Mouse (Mus musculus) brain, embryonic 14.5 days (tissue): ENCODE measurements around the gene Celf2. TPM values are rescaled to one million over a fixed set of nuclear protein-coding genes. Genes with fewer than 3 reads are reported as not detected.
A peak's percentile ranks its signal among the peaks of the same experiment; 100 is the strongest.
"Not testable (repeated sequence)": the region's sequence is repeated elsewhere in the genome, so short reads cannot be mapped to it uniquely, and the experiment has no call there.

Source experiments
- DNase-seq: peaks from one replicate; pipeline ENCODE4 v3.0.0-alpha.2; 2011; ENCODE audit warnings: low read depth
- CTCF ChIP-seq: fragments of 200-500 bp; IDR thresholded peaks from 2 replicates; pipeline ENCODE4 v1.5.1; 2012; ENCODE audit warnings: inconsistent platforms, mild to moderate bottlenecking, moderate library complexity, borderline replicate concordance; ENCODE audit not compliant: insufficient read depth, insufficient read length; ENCODE audit errors: extremely low read depth
- POLR2A ChIP-seq: fragments of 200-500 bp; IDR thresholded peaks from 2 replicates; pipeline ENCODE4 v1.6.1; 2012; ENCODE audit warnings: mild to moderate bottlenecking, inconsistent platforms, borderline replicate concordance; ENCODE audit not compliant: poor library complexity, insufficient read depth, insufficient read length, severe bottlenecking; ENCODE audit errors: extremely low read depth
- polyA plus RNA-seq: library from polyadenylated mRNA; depleted of rRNA; stranded (reverse); fragments of >200 nt; gene quantifications from 2 replicates; pipeline ENCODE4 v1.2.3, GENCODE M21; 2012

Celf2 gene
- polyA plus RNA-seq, 1 experiment = 161 TPM

DNA sequence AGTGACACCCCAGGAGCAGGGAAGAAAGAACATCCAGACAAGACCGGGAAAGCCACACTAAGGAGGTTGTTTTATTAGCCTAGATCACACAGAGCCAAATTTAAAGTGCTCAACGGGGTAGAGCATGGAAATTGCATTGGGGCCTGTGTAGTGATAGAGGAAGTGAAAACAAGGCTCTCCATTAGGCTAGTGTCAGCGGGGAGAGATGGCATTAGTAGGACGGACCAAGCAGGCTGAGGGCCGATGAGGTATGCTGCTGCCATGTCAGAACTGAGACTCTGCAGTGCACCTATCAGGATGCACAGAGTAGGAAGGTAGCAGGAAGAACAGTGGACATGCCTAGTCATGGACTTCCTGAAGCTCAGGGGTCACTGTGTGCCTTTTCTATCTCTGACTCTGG is 929.3 kb downstream of the Celf2 start:
- TF ChIP-seq POLR2A = no peak
- no peak for TF ChIP-seq CTCF
- DNase-seq = no peak

DNA sequence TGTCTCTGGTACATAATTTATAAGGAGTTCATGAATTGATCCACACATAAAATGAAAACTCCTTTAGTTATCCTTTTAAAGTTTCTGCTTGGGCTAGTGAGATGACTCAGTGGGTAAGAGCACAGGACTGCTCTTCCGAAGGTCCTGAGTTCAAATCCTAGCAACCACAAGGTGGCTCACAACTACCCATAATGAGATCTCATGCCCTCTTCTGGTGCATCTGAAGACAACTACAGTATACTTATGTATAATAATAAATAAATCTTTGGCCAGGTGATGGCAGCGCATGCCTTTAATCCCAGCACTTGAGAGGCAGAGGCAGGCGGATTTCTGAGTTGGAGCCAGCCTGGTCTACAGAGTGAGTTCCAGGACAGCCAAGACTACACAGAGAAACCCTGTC is 934.0 kb downstream of the Celf2 start:
- not testable (repeated sequence) for DNase-seq

DNA sequence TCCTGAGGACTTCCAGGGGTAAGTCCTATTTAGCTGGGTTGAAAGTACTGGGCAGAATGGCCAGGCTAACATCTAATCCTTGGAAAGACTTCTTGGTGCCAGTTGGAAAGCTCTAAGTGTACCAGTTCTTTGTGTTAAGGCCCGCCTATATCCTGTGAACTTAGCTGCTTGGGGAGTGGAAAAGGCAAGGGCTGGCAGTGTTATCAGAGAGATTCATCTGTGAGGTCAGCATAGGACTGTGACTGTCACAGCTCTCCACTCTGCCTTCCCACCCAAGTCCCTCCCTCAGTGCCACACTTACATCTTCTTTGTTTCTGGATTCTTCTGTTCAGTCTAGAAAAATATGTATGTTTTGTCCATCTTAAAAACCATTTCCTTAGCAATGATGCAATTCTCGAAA is 935.7 kb downstream of the Celf2 start:
- TF ChIP-seq POLR2A (no peak), CTCF (no peak)
- no peak for DNase-seq

DNA sequence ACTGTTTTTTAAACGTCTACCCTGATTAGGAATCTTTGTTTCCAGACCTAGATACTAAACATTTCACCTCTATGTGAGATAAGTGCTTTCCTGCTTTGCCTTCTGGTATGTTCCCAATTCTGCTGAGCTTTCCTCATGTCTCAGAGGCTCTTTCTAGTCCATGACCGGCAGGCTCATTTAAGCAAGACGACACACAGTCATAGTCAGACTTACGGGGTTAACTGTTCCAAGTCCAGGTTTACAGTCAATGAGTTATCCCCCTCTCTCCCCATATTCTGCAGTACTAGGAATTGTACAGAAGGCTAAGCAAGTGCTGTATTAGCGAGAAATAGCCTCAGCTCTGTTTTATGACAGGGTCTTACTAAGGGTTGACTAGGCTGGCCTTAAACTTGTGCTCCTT is 936.4 kb downstream of the Celf2 start:
- TF ChIP-seq POLR2A (no peak), CTCF (no peak)
- DNase-seq = no peak

DNA sequence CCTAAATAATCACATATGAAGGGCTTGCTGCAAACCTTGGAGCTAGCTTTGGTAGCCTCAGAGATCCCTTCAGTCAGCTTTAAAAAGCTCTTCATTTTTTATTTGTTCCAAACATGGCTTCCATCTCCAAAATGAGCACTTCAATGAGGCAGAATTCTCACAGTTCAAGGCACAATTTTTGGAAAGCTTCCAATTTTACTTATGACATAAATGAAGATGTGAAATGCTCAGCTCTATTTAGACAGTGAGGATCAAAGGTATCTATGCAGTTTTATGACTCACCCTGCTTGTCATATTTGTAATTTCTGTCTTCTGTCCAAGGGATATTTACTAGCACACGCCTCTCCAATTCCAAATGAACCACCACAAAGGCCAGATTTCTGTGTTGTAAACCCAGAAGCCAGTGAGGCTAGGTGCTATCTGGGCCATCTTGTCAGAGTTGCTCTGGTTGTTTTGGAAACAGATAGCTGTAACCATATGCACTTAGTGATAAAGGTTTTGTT is 940.3 kb downstream of the Celf2 start:
- no peak for DNase-seq
- TF ChIP-seq CTCF = no peak
- TF ChIP-seq POLR2A = no peak

DNA sequence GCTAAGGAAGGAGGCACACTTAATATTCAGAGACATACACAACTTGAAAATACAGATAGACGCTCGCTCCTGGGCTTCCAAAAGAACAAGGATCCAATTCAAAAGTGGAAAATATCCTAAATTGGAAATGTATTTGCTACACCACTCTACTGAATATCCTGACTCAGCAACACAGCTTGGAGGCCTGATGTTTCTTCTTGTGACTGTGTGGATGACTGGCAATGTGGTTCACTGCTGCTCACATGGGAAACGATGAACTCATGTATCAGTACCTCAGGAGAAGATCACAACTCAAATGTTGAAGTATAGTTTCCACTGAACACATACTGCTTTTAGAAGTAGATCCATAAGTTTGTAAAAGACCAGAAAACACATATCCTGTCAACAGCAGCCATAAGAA is 944.2 kb downstream of the Celf2 start:
- no peak for DNase-seq
- TF ChIP-seq CTCF (no peak), POLR2A (no peak)

DNA sequence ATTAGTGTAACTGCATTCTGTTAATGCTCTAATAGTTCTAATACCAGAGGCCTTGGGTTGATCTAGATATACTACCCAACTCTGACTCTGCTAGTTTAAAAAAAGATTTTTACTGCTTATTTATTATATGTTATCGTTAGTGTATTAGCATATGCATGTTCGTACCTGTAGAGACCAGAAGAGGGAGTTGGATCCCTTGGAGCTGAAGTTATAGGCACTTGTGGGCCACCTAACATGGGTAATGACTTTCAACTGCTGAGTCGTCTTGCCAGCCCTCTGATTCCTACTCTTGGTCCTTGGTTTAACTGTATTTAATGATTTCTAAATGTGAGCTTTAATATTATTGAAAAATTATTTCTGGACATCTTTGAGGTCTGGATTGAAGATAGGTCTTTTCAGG is 948.0 kb downstream of the Celf2 start:
- TF ChIP-seq CTCF (no peak), POLR2A (no peak)
- no peak for DNase-seq

DNA sequence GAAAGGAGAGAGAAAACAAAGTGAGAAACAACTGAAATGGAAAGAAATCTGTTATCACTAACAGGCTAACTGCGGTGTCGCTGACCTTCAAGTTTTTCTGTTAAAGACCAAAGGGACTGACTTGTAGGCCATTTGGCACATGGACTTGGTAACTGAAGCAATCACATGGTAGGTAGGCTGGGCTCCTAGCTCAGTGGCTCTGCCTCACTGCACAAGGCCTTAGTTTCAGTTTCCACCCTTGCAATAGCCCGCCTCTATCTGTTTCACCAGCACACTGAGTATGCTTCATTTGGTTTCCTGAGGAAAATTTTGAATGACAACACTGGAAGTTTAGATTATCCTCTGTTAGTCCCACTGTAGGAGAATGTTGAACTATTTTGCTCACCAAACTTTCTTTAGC is 948.6 kb downstream of the Celf2 start:
- DNase-seq = no peak

DNA sequence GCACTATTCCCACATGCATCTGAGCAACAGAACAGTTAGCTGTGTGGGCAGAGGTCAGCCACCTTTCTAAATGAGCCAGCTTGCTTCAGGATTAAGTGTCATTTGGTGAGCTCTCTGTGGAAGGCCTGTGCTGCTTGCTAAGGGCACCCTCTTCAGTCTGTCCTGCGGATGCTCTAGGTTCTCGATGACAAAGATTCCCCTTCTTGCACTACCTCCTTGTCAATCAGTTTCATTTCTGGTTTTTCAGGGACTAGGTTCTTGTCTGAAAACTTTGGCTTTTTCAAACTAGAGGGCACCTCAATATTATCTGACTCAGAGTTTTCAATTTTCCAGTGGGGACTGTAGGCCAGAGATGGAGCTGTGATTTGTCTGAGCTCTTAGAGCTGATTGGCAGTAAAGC is 949.8 kb downstream of the Celf2 start:
- TF ChIP-seq CTCF = no peak
- no peak for TF ChIP-seq POLR2A
- no peak for DNase-seq

More for the DNA sequence above, 948.6 kb downstream of the Celf2 start:
- TF ChIP-seq CTCF = no peak
- no peak for TF ChIP-seq POLR2A

DNA sequence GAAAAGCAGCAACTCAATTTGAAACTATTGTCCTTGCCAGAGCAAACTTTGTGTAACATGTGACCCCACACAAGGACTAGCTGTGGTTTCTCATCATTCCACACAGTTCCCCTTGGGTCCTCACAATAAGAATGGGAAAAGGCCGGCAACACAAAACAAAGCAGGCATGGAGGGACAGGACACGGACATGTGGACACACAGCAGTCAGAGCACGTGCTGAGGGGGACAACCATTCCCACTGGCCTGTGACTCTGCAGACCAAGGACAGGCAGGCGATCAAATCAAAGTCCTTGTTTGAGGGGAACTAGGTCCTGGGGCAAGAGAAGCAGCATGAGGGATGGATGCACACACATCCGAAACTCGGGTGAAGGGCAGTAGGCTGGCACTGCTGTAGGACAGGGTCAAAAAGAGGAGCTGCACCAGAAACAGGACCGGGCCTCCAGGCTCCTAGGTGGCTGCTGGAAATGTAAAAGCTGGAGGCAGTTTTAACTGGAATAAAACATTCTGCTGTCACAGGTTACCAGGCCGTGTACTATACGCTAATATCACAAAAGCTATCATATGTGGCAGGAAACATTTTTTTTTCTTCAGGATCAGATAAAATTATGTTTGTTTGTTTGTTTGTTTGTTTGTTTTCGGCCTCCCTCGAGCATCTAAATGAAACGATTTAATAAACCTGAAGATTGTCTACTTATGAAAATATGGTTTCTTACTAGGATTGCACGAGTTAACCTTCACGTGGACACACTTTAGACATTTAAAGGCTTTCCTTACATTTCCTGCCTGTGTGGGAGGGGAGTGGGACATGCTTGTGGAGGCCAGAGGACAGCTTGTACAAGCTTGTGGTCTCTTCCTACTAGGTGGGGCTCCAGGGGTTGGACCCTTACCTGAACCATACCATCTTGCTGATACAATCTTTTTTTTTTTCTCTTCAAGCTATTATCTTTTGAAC is 950.8 kb downstream of the Celf2 start:
- TF ChIP-seq CTCF = no peak
- TF ChIP-seq POLR2A = no peak
- no peak for DNase-seq

DNA sequence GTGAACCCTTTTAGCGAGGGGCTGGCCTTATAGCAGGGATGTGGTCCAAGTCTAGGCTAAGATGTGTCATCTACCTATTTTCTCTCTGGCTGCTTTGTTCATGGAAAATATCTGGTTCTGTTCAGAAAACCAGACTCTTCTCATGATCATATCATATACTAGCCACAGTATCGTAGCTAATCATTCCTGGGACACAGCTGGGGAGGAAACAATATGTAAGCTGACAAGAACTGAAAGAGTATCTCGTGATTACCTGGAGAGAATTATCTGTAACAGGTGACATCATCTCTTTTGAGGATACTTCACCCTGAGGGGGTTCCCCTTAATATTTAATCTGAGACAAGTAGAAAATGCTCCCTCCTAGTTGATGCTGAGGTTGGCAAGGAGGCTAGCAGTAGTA is 951.6 kb downstream of the Celf2 start:
- TF ChIP-seq POLR2A = no peak
- no peak for TF ChIP-seq CTCF
- no peak for DNase-seq

DNA sequence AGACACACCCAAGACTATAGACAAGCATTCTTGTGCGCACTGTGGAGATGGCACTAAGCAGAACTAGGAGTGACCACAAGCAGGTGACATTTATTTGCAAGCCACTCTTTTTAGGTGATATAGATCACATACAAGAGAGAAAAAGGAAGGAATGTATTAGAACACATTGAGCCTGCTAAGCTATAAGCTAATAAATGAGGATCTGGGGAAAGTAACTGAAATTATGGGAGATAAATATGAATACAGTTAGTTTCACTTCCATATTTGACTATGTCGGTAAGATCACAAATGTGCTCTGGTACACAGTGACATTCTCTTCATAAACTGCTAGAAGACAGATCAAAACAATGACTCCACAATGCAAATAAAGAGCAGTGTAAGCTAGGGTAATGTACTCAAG is 952.5 kb downstream of the Celf2 start:
- DNase-seq = no peak
- TF ChIP-seq CTCF = no peak
- TF ChIP-seq POLR2A = no peak

DNA sequence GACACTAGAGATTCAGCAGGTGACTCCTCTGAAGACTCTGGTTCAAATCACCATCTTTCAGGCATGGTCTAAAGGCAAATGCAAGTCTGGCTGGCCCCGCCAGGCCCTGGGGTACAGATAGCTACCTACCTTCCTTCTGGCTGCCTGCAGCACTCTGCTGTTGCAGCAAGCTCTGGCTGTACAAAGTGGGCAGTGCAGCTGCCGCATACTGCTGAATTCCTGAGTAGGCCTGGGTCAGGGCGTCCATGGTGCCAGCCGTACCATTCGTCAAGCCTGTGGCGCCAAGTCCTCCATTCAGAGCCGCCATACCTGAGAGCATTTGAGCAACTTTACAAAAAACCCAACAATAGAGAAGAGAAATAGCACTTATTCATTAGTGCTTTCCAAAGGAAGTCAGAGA is 955.7 kb downstream of the Celf2 start:
- TF ChIP-seq CTCF (no peak), POLR2A (no peak)
- peak; percentile 35 for DNase-seq
